Mouse (Mus musculus) forebrain, embryonic 11.5 days (tissue): ENCODE results near the gene Tnfrsf17. TPM values are rescaled to one million over a fixed set of nuclear protein-coding genes. Genes with fewer than 3 reads are reported as not detected.
"Not testable (repeated sequence)": the region's sequence is repeated elsewhere in the genome, so short reads cannot be mapped to it uniquely, and the experiment has no call there.

Source experiments
- ATAC-seq: fragments of 200-750 bp; cut with Nextera tagmentation; replicated peaks from 2 replicates; pipeline ENCODE4 v1.8.0; 2017; ENCODE audit warnings: moderate TSS enrichment; ENCODE audit not compliant: low FRiP score
- DNase-seq: peaks from one replicate; pipeline ENCODE4 v3.0.0-alpha.2; 2017; ENCODE audit warnings: low spot score
- H3K27ac ChIP-seq: fragments of 300-500 bp; sonication (generic); 2 replicates; pipeline ENCODE4 v1.5.1; 2014; ENCODE audit warnings: low read depth, low read length
- H3K27me3 ChIP-seq: fragments of 300-500 bp; sonication (generic); 2 replicates; pipeline ENCODE4 v1.6.1; 2014; ENCODE audit warnings: mild to moderate bottlenecking, low read length, mixed read lengths; ENCODE audit not compliant: control insufficient read depth, insufficient read depth
- H3K36me3 ChIP-seq: fragments of 300-500 bp; sonication (generic); 2 replicates; pipeline ENCODE4 v1.6.1; 2014; ENCODE audit warnings: mild to moderate bottlenecking, low read length, moderate library complexity, mixed read lengths; ENCODE audit not compliant: control insufficient read depth, insufficient read depth
- H3K4me1 ChIP-seq: fragments of 300-500 bp; sonication (generic); replicated peaks from 2 replicates; pipeline ENCODE4 v1.6.1; 2014; ENCODE audit warnings: low read length, mixed read lengths; ENCODE audit not compliant: control insufficient read depth, insufficient read depth
- H3K4me2 ChIP-seq: fragments of 300-500 bp; sonication (generic); 2 replicates; pipeline ENCODE4 v1.6.1; 2014; ENCODE audit warnings: low read depth, mild to moderate bottlenecking, low read length, moderate library complexity, mixed read lengths; ENCODE audit not compliant: severe bottlenecking
- H3K4me3 ChIP-seq: fragments of 300-500 bp; sonication (generic); 2 replicates; pipeline ENCODE4 v1.5.1; 2014; ENCODE audit warnings: low read depth, low read length
- H3K9ac ChIP-seq: fragments of 300-500 bp; sonication (generic); 2 replicates; pipeline ENCODE4 v1.6.1; 2014; ENCODE audit warnings: low read length
- H3K9me3 ChIP-seq: fragments of 300-500 bp; sonication (generic); 2 replicates; pipeline ENCODE4 v1.6.1; 2016; ENCODE audit warnings: low read length, mixed read lengths; ENCODE audit not compliant: control insufficient read depth
- WGBS: fragments of 180-500 bp; shearing (Covaris S2); extraction: QIAGEN DNeasy Blood & Tissue Kit; methylation state at CpG from one replicate; pipeline ENCODE4 v1.1.7; 2014; 5-methylcytosine and 5-hydroxymethylcytosine counted together
- polyA plus RNA-seq: library from polyadenylated mRNA; unstranded; fragments of >200 nt; fragmentation: Nextera tagmentation; extraction: Ambion mirVana; gene quantifications from 2 replicates; pipeline ENCODE4 v1.2.1, GENCODE M21; 2014

Gene Tnfrsf17
- polyA plus RNA-seq, 1 experiment from 2014 or later, result not detected

DNA sequence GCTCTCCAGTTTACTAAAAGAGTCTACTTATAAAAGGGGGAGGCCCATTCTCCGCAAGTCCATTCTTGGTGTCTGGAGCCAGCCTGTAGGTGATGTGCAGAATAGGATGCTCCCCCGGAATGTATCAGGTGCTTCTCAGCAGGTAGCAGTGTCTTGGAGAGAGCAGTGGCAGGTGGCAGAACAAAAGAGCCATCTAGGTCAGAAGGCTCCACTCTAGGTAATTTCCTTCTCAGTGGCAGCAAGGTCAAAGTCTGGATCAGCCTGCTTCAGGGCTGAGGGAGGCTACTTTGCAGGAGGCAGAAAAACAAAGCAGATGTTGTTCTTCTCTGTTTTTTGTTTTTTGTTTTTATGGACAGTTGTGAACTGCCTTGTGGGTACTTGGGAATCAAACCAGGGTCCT is 47.0 kb downstream of the Tnfrsf17 start:
- not testable (repeated sequence) for DNase-seq, H3K9ac ChIP-seq, H3K4me2 ChIP-seq, H3K36me3 ChIP-seq, ATAC-seq, H3K4me1 ChIP-seq, H3K27me3 ChIP-seq, H3K4me3 ChIP-seq, H3K27ac ChIP-seq, H3K9me3 ChIP-seq
- 80% methylated on average over 2 of the region's 2 CpGs for WGBS

DNA sequence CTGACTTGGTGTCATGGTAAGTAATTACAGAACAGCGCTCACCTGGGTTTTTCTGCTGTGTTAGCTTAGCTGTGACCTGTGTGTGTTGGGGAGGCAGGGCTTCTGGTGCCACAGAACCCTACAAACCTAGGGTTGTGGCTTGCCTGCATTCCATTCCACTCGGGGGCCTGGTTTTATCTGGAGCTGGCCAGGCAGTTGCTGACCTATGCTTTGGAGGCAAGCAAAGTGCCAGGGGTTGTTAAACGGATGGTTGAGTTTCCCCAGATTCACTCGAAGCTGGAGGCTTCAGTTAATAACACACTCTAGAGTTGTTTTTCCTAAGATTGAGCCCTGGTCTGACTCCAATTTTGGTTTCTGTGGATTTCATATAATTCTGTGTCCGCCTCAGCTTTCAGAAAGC is 52.0 kb downstream of the Tnfrsf17 start:
- Histone ChIP-seq H3K36me3 (no peaks in the 10 kb centered on the region), H3K4me2 (no peak overlapping the region), H3K9me3 (no peaks in the 10 kb centered on the region), H3K27ac (no peak overlapping the region), H3K4me1 (peaks cover 3% of the 10 kb centered on the region; the same call in 1 of the 2 replicates), H3K27me3 (no peaks in the 10 kb centered on the region), H3K9ac (no peak overlapping the region), H3K4me3 (no peak overlapping the region)
- no peak for ATAC-seq
- no peak for DNase-seq
- 83% methylated on average over 5 of the region's 5 CpGs for WGBS

DNA sequence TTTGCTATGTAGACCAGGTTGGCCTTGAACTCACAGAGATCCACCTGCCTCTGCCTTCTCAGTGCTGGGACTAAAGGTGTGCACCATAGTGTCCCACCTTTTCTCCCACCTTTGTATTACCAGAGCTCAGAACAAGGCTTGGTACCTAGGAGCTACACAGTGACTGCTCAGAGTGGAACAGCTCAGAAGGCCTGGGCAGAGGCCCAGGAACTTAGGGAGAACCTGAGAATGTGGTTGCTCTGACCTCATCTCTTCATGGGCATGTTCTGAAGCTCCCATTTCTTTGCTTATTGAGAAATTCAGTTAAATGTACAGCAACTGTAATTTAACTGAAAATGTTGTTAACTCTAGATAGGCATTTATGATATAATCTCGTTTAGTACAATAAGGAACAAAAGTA is 53.2 kb downstream of the Tnfrsf17 start:
- Histone ChIP-seq H3K4me2 (no peak overlapping the region), H3K4me3 (no peak overlapping the region), H3K9me3 (no peaks in the 10 kb centered on the region), H3K9ac (no peak overlapping the region), H3K36me3 (no peaks in the 10 kb centered on the region), H3K4me1 (peaks cover 3% of the 10 kb centered on the region; the same call in 1 of the 2 replicates), H3K27ac (no peak overlapping the region), H3K27me3 (no peaks in the 10 kb centered on the region)
- no peak for DNase-seq
- ATAC-seq, result no peak
- 66% methylated on average over 1 of the region's 1 CpGs for WGBS

DNA sequence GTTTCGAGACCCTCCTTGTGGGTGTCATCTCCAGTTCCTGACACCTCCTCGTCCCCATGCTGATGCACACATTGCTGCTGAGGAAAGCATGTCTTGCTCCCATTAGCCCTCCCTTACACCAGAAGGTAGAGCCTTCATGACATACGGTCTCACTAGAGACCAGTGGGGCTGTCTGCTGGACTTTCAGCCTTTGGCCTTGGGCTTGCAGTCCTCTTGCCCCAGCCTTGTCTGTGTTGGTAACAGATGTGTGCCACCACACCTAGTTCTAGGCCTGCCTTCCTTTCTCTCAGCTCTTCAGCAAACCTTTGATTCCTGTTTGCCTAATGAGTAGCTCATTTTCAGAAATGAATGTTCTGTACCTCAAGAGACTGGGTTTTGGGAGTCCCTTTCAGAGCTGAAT is 54.8 kb downstream of the Tnfrsf17 start:
- H3K27ac ChIP-seq, result no peak overlapping the region
- DNase-seq, result no peak
- peaks cover 3% of the 10 kb centered on the region; the same call in 1 of the 2 replicates for H3K4me1 ChIP-seq
- no peaks in the 10 kb centered on the region for H3K36me3 ChIP-seq
- no peaks in the 10 kb centered on the region for H3K27me3 ChIP-seq
- ATAC-seq, result no peak
- H3K4me2 ChIP-seq, result no peak overlapping the region
- no peak overlapping the region for H3K4me3 ChIP-seq
- no peak overlapping the region for H3K9ac ChIP-seq
- H3K9me3 ChIP-seq, result no peaks in the 10 kb centered on the region
- 90% methylated on average over 3 of the region's 3 CpGs for WGBS

DNA sequence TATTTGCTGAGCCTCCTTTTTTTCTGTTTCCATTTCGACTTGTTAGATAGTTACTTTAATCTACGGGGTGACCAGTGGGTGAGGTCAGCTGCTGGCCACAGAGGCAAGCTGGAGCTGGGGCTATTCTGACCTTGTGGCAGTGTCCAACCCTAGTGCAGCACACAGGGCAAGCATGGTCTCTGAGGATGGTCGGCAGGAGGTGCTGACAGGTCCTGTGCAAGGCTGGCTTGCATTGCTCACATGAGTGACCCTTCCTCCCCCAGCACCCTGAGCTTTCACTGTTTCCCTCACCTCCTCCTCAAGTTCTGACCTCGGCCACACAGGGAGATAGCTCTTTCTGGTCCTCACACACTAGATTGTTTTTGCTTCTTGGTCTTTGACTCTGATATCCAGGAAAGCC is 55.5 kb downstream of the Tnfrsf17 start:
- no peak for DNase-seq

DNA sequence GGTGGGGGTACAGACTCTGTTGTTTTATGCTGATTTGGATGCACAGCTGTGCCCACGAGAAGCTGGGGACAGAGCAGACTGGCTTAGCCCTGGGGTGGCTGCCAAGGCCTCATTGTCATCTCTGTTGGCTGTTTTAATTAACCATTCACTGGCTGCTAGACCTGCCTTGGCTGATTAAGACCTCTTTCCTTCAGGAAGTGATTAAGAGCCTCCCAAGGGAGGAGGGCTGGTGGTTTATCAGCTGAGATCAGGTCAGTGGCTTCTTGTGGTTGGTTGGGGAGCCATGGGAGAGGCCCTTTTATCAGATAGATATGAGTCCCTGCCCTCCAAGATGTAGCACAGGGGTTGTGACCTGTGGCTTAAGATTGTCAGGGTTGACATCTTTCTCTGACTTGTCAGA is 56.0 kb downstream of the Tnfrsf17 start:
- no peak for DNase-seq
- H3K9me3 ChIP-seq, result no peaks in the 10 kb centered on the region
- no peak overlapping the region for H3K4me2 ChIP-seq
- 0 out of 2 replicates have a peak, but pooled peaks have one; percentile 15 for ATAC-seq
- H3K27ac ChIP-seq, result no peak overlapping the region
- peaks cover 3% of the 10 kb centered on the region; the same call in 1 of the 2 replicates for H3K4me1 ChIP-seq
- H3K36me3 ChIP-seq, result no peaks in the 10 kb centered on the region
- no peaks in the 10 kb centered on the region for H3K27me3 ChIP-seq
- 0% methylated on average over 1 of the region's 1 CpGs for WGBS
- H3K9ac ChIP-seq, result no peak overlapping the region
- H3K4me3 ChIP-seq, result no peak overlapping the region

More for the DNA sequence above, 55.5 kb downstream of the Tnfrsf17 start:
- Histone ChIP-seq H3K4me2 (no peak overlapping the region), H3K4me1 (peaks cover 3% of the 10 kb centered on the region; the same call in 1 of the 2 replicates), H3K9me3 (no peaks in the 10 kb centered on the region), H3K36me3 (no peaks in the 10 kb centered on the region), H3K9ac (no peak overlapping the region), H3K27me3 (no peaks in the 10 kb centered on the region), H3K27ac (no peak overlapping the region), H3K4me3 (no peak overlapping the region)
- ATAC-seq, result no peak
- 53% methylated on average over 4 of the region's 4 CpGs for WGBS

Other genes starting within 250 kb of the Tnfrsf17 start
- gene Litaf, start 247.7 kb upstream of the Tnfrsf17 start, polyA plus RNA-seq, result 52.0 and 57.4 TPM in 2 replicates
- 30.5 and 32.2 TPM in 2 replicates for gene Txndc11, start 179.2 kb upstream of the Tnfrsf17 start, polyA plus RNA-seq
- gene Zc3h7a, start 137.4 kb upstream of the Tnfrsf17 start, polyA plus RNA-seq, result 91.2 and 100 TPM in 2 replicates
- gene Rsl1d1, start 110.5 kb upstream of the Tnfrsf17 start, polyA plus RNA-seq, result 254 and 263 TPM in 2 replicates
- gene Gspt1, start 59.5 kb upstream of the Tnfrsf17 start, polyA plus RNA-seq, result 107 and 111 TPM in 2 replicates
- gene Snx29, start 9.1 kb downstream of the Tnfrsf17 start, polyA plus RNA-seq, result 12.5 and 13.5 TPM in 2 replicates